9 mouse cellular contexts compared by ENCODE assay signal in the genomic region with DNA sequence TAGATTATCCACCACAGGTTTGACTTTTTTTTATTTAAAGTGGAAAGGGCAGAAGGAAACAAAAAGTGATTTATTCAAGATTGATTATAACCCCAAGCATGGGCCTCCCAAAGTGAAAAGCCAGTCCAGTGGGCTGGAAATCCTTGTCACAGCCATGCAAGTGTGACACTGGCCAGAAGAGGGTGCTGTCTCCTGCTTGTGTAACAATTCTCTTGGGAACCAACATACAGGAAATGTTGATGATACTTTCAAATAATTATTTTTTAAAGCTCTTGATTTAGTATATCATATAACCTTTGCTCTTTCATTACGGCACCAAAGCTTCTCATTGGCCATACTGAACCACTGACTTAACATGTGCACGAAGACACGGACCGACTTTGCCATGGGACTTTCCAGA. TPM values are rescaled to one million over a fixed set of nuclear protein-coding genes. Genes with fewer than 3 reads are reported as not detected.
DNase-seq lines count a peak whose midpoint lies in the region; ATAC-seq and TF ChIP-seq lines count a peak whose summit lies in the region.
"Had no signal": no experiment of that assay in that cellular context is flagged by ENCODE, and none has a peak within 500 bp of the region (broad histone marks: within the 10 kb centered on the region; RNA-seq: fewer than 3 reads in every experiment).

No protein-coding gene starts in this region.

- no peak overlapping the region for H3K4me2 ChIP-seq in lung, embryonic 14.5 days
- H3K4me2 ChIP-seq: limb, embryonic 15.5 days had no signal

- peak; percentile 84 for TF ChIP-seq CTCF in lung, embryonic 14.5 days (IDR thresholded peaks at IDR 0.05; ENCODE audit: low read depth)

- H3K27ac ChIP-seq in lung, embryonic 14.5 days (ENCODE audit: low read depth), result no peak overlapping the region
- H3K27ac ChIP-seq: limb, embryonic 15.5 days had no signal

- no peaks in the 10 kb centered on the region for H3K27me3 ChIP-seq in lung, embryonic 14.5 days (ENCODE audit: insufficient read depth, low read length)
- H3K27me3 ChIP-seq: limb, embryonic 15.5 days had no signal

- ATAC-seq in cerebellum, adult (ENCODE audit: insufficient number of reproducible peaks, low FRiP score, low TSS enrichment), result no peak
- peak; percentile 80 for ATAC-seq in erythroblast, adult 5-6 weeks (replicated peaks; ENCODE audit: low FRiP score, poor library complexity, severe bottlenecking)
- ATAC-seq in lung, embryonic 14.5 days (ENCODE audit: insufficient read depth), result no peak

- H3K4me1 ChIP-seq in lung, embryonic 14.5 days (ENCODE audit: insufficient read depth), result no peaks in the 10 kb centered on the region
- H3K4me1 ChIP-seq: limb, embryonic 15.5 days had no signal

- H3K9ac ChIP-seq in lung, embryonic 14.5 days, result no peak overlapping the region
- H3K9ac ChIP-seq: limb, embryonic 15.5 days had no signal

- peak; percentile 71 to 81 for DNase-seq in cerebellum, postnatal 14 days
- DNase-seq in 416B (ENCODE audit: low read depth), result peak; percentile 78
- DNase-seq in adrenal gland, adult 18-20 months (ENCODE audit: low spot score in 2 of 2), result peak; percentile 55 to 72
- peak; percentile 60 to 81 for DNase-seq in kidney, postnatal 25 days
- peak; percentile 80 for DNase-seq in lung, embryonic 14.5 days
- DNase-seq in skeletal muscle tissue, adult 2 months (ENCODE audit: low read depth, low spot score), result peak; percentile 28

- H3K9me3 ChIP-seq in lung, embryonic 14.5 days (ENCODE audit: low read depth, low read length), result no peaks in the 10 kb centered on the region
- H3K9me3 ChIP-seq: limb, embryonic 15.5 days had no signal

- 76% methylated on average over 4 of the region's 4 CpGs for WGBS in lung, embryonic 14.5 days

- H3K4me3 ChIP-seq in lung, embryonic 14.5 days (ENCODE audit: low read depth, low read length), result no peak overlapping the region
- H3K4me3 ChIP-seq: limb, embryonic 15.5 days had no signal

- H3K36me3 ChIP-seq in lung, embryonic 14.5 days (ENCODE audit: insufficient read depth), result no peaks in the 10 kb centered on the region
- H3K36me3 ChIP-seq: limb, embryonic 15.5 days had no signal

RNA-seq across cellular contexts. Expression of a gene that starts 32.7 kb away (rescaled TPM):
- total RNA-seq in adrenal gland, adult 18-20 months (2021), result 10 to 100 TPM; 18.5 to 42.1 TPM
- total RNA-seq in erythroblast, adult 5-6 weeks (2015; ENCODE audit: low replicate concordance), result 100 and 159 TPM in 2 replicates
- total RNA-seq in erythroblast, adult 5-6 weeks (2017; ENCODE audit: low replicate concordance), result 45.4 and 53.7 TPM in 2 replicates
- polyA plus RNA-seq in lung, embryonic 14.5 days (2014; fragmentation: Nextera tagmentation; extraction: Ambion mirVana), result 8.1 and 13.6 TPM in 2 replicates

RNA-seq across cellular contexts. Expression of a gene that starts 36.8 kb away (rescaled TPM):
- total RNA-seq in adrenal gland, adult 18-20 months (2021), result 10 to 100 TPM; 69.8 to 82.6 TPM
- total RNA-seq in erythroblast, adult 5-6 weeks (2015; ENCODE audit: low replicate concordance), result 32.5 and 38.9 TPM in 2 replicates
- total RNA-seq in erythroblast, adult 5-6 weeks (2017; ENCODE audit: low replicate concordance), result 30.4 and 38.1 TPM in 2 replicates
- 97.1 and 101 TPM in 2 replicates for polyA plus RNA-seq in lung, embryonic 14.5 days (2014; fragmentation: Nextera tagmentation; extraction: Ambion mirVana)

RNA-seq across cellular contexts. Expression of a gene that starts 58.1 kb away (rescaled TPM):
- total RNA-seq in adrenal gland, adult 18-20 months (2021), result 10 to 100 TPM; 19.2 to 21.5 TPM
- total RNA-seq in erythroblast, adult 5-6 weeks (2015; ENCODE audit: low replicate concordance), result 17.3 and 23.4 TPM in 2 replicates
- total RNA-seq in erythroblast, adult 5-6 weeks (2017; ENCODE audit: low replicate concordance), result 18.7 and 20.9 TPM in 2 replicates
- polyA plus RNA-seq in lung, embryonic 14.5 days (2014; fragmentation: Nextera tagmentation; extraction: Ambion mirVana), result 4.1 and 4.3 TPM in 2 replicates

RNA-seq across cellular contexts. Expression of a gene that starts 58.2 kb away (rescaled TPM):
- total RNA-seq in adrenal gland, adult 18-20 months (2021), result 1 to 10 TPM; 1.4 TPM
- 40.3 and 52.7 TPM in 2 replicates for total RNA-seq in erythroblast, adult 5-6 weeks (2015; ENCODE audit: low replicate concordance)
- total RNA-seq in erythroblast, adult 5-6 weeks (2017; ENCODE audit: low replicate concordance), result 82.9 and 164 TPM in 2 replicates
- 44.2 and 46.8 TPM in 2 replicates for polyA plus RNA-seq in lung, embryonic 14.5 days (2014; fragmentation: Nextera tagmentation; extraction: Ambion mirVana)

Comparison
In these comparisons a context has a peak if more than half of its experiments do, and no peak if none do; other contexts are left out.
1. DNase-seq: peak in every context shown above with its lines; median percentile 80 in lung, embryonic 14.5 days; 78 in 416B; 76 in cerebellum, postnatal 14 days; 70 in kidney, postnatal 25 days; 64 in adrenal gland, adult 18-20 months; 28 in skeletal muscle tissue, adult 2 months.